Mouse (Mus musculus): Measurements from ENCODE around the gene Olfr390.

Gene Olfr390

GRCm38 (mm10) chr11:73782664-73783063 lies at the start of gene Olfr390:
TSS of gene Olfr390 (plus strand) at chr11:73782964.
- in situ Hi-C loops (cut with MboI; ENCODE audit: low pct_unique_long_range_greater_than_20kb in 1 of 2, low sequenced_read_pairs in 2 of 2, unreplicated experiment in 1 of 2): no loop called here

GRCm38 (mm10) chr11:73759115-73759514 lies 23.6 kb upstream of the Olfr390 start:
- in situ Hi-C loops (cut with MboI; ENCODE audit: low pct_unique_long_range_greater_than_20kb in 1 of 2, low sequenced_read_pairs in 2 of 2, unreplicated experiment in 1 of 2): no loop called here

- in situ Hi-C loops (cut with MboI; ENCODE audit: low pct_unique_long_range_greater_than_20kb in 1 of 2, low sequenced_read_pairs in 2 of 2, unreplicated experiment in 1 of 2): no loop called here
These were observed 2.2 kb upstream of the Olfr390 start, which contains the start of gene Olfr389 for GRCm38 (mm10) chr11:73780613-73781012. TSS of gene Olfr389 (minus strand) at chr11:73780713.

- in situ Hi-C loops (cut with MboI; ENCODE audit: low pct_unique_long_range_greater_than_20kb in 1 of 2, low sequenced_read_pairs in 2 of 2, unreplicated experiment in 1 of 2): no loop called here
These were observed 20.2 kb downstream of the Olfr390 start, which contains the start of gene Olfr391-ps for GRCm38 (mm10) chr11:73802952-73803351. TSS of gene Olfr391-ps (minus strand) at chr11:73803052.

GRCm38 (mm10) chr11:73816949-73817348 lies 34.2 kb downstream of the Olfr390 start, which contains the start of gene Olfr392:
TSS of gene Olfr392 (minus strand) at chr11:73817049.
- in situ Hi-C loops (cut with MboI; ENCODE audit: low pct_unique_long_range_greater_than_20kb in 1 of 2, low sequenced_read_pairs in 2 of 2, unreplicated experiment in 1 of 2): no loop called here

Data from mouse embryonic stem cell (cell line).